Mouse (Mus musculus) lung, adult 2 months (tissue): ENCODE data around the gene Ticam1. TPM values are rescaled to one million over a fixed set of nuclear protein-coding genes. Genes with fewer than 3 reads are reported as not detected.
"Not testable (repeated sequence)": the region's sequence is repeated elsewhere in the genome, so short reads cannot be mapped to it uniquely, and the experiment has no call there.

ENCODE experiments used
- DNase-seq: peaks from one replicate; pipeline ENCODE4 v3.0.0; 2022
- H3K4me1 ChIP-seq: fragments of 200-500 bp; 2 replicates; pipeline ENCODE4 v1.6.1; 2011; ENCODE audit warnings: low read length; ENCODE audit not compliant: control insufficient read depth, insufficient read depth
- H3K4me3 ChIP-seq: fragments of 200-500 bp; replicated peaks from 2 replicates; pipeline ENCODE3; 2011; ENCODE audit warnings: low read depth, mild to moderate bottlenecking, control low read depth, low read length; ENCODE audit errors: extremely low read depth
- CTCF ChIP-seq: fragments of 200-500 bp; IDR thresholded peaks from 2 replicates; pipeline ENCODE4 v1.5.1; 2011; ENCODE audit warnings: mild to moderate bottlenecking, low read length, control low read depth; ENCODE audit not compliant: insufficient read depth
- POLR2A ChIP-seq: fragments of 200-500 bp; IDR thresholded peaks from 2 replicates; pipeline ENCODE4 v1.6.1; 2011; ENCODE audit warnings: low read depth, mild to moderate bottlenecking, control low read depth, low read length, borderline replicate concordance; ENCODE audit errors: extremely low read depth
- WGBS: fragments of 180-500 bp; shearing (Covaris S2); methylation state at CpG from one replicate; pipeline ENCODE4 v1.1.7; 2018; 5-methylcytosine and 5-hydroxymethylcytosine counted together
- polyA plus RNA-seq: library from polyadenylated mRNA; depleted of rRNA; stranded (reverse); fragments of >200 nt; gene quantifications from 2 replicates; pipeline ENCODE4 v1.2.3, GENCODE M21; 2012

Gene Ticam1
- polyA plus RNA-seq, 1 experiment, result 18.1 TPM

DNA sequence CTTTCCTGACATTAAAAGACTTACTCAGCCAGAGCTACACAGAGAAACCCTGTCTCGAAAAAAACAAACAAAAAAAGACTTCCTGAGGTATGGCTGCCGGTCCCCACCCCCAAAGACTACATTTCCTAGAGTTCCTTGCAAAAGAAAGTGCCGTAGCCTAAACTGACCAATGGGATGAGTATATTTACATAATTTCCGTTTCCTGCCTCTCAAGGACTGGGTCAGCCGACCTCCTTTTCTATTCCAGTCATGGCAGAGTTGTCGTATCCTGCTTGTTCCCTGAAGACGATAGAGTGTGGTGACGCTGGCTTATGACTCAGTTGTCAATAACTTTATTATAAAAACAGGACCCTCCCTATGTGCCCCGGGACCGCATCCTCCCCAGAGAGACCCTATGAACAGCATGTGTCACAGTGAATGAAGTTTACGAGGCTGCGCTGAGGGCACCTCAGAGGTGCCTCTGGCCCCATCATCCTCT is 7.4 kb downstream of the Ticam1 start:
- H3K4me1 ChIP-seq, result no peaks in the 10 kb centered on the region; the same call in 1 of the 2 replicates
- peak overlapping the region; percentile 67 for H3K4me3 ChIP-seq
- peak; percentile 55 for DNase-seq
- WGBS, result 13% methylated on average over 12 of the region's 12 CpGs
- peak; percentile 55; the same call in 1 of the 2 replicates for TF ChIP-seq POLR2A
- TF ChIP-seq CTCF, result no peak

DNA sequence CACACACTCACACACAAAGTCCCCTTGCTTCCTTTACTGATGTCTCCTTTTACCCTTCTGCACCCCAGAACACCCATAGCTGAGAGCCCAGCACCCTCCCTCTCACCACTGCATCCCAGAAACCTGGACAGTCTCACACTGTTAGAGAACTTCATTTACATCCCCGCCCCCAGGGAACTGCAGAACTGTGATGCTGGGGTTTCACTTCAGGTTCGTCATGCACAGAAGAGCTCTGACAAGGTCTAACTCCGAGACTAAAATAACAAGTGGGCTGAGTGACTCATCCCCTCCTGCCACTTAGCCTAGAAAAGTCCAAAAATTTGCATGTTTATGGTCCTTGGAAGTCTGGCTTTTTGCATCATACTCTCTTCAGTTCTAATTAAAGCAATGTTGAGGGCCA is 10.3 kb downstream of the Ticam1 start:
- TF ChIP-seq POLR2A (no peak), CTCF (no peak)
- DNase-seq, result no peak
- Histone ChIP-seq H3K4me1 (peaks cover 3% of the 10 kb centered on the region; the same call in 1 of the 2 replicates), H3K4me3 (no peak overlapping the region)
- WGBS, result 52% methylated on average over 3 of the region's 3 CpGs

DNA sequence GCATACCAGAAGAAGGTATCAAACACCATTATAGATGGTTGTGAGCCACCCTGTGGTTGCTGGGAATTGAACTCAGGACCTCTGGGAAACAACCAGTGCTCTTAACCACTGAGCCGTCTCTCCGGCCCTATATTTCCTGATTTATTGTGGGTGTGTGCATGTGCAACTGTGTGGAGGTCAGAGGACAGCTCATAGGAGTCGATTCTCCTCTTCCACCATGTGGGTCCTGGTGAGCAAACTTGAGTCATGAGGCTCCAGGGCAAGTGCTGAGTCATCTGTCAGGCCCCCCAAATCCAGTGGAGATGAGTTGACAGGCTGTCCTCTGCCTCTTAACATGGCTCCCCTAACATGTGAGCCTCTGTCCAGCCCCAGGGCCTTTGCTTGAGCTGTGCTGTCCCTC is 10.7 kb downstream of the Ticam1 start:
- TF ChIP-seq CTCF (no peak), POLR2A (no peak)
- WGBS, result 70% methylated on average over 3 of the region's 3 CpGs
- H3K4me1 ChIP-seq, result peaks cover 3% of the 10 kb centered on the region; the same call in 1 of the 2 replicates
- no peak for DNase-seq
- H3K4me3 ChIP-seq, result no peak overlapping the region

DNA sequence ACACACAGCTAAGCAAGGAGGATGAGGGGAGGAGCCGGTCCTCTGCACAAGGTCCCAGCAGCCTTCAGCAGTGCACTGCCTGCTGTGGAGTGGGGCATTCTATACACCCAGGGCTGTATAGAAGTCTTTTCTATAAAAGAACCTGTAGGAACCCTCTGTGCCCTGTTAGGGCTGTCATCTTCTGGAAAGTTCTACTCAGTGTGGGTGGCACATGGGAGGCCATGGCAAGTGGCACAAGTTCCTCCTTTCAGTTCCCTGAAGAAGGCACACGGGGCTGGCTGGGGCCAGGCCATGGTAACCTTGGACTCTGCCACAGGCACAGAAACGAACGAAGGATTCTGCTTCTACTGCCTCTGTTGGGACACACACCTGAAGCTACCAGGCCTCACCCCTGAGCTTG is 11.6 kb downstream of the Ticam1 start:
- TF ChIP-seq CTCF, result no peak
- TF ChIP-seq POLR2A, result no peak
- H3K4me1 ChIP-seq, result peaks cover 6% of the 10 kb centered on the region
- DNase-seq, result no peak
- no peak overlapping the region for H3K4me3 ChIP-seq
- WGBS, result 83% methylated on average over 4 of the region's 4 CpGs

GRCm38 (mm10) chr17:56264020-56264419 is 12.6 kb downstream of the Ticam1 start:
- TF ChIP-seq CTCF (peak; percentile 96), POLR2A (peak; percentile 30; the same call in 1 of the 2 replicates)
- Histone ChIP-seq H3K4me3 (no peak overlapping the region), H3K4me1 (peaks cover 13% of the 10 kb centered on the region)
- 20% methylated on average over 8 of the region's 8 CpGs for WGBS
- DNase-seq, result peak; percentile 59

DNA sequence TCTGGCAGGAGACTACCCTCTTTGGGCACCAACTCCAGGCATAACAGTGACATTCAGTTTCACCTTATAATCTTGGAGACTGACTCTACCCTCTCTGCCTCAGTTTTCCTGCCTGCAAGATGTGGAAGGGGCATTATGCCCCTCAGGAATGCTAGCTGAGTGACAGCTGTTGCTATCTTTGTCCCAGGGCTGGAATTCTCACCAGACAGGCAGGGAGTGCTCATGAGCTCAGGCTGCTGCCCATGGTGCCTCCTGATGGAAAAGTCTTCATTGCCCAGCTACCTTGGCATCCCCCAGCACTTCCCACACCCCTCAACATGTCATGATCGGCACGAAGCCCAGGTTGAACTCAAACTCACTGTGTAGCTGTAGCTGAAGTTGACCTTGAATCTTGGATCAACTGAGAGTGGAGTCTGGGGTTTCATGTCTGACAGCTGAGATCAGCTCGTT is 13.9 kb downstream of the Ticam1 start:
- no peak for DNase-seq
- H3K4me3 ChIP-seq, result no peak overlapping the region
- H3K4me1 ChIP-seq, result peaks cover 18% of the 10 kb centered on the region
- WGBS, result 77% methylated on average over 3 of the region's 3 CpGs
- no peak for TF ChIP-seq CTCF
- TF ChIP-seq POLR2A, result no peak

DNA sequence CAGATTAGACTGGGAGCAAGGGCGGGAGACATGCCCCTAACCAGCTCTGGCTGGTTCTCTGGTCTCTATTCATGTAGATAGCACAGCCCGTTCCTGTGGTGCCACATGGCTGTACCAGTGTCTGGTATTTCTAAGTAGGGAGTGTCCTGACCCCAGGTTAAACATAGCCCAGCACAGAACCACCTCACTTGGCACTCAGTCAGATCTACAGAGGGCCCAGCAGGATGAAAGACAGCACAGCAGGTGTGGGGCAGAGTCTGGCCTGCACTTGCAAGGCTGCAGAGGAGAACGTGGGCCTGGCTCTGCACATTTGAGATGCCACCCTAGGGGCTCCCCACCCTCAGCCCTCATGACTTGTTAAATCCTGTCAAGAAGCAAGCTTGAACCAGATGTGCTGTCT is 15.4 kb downstream of the Ticam1 start:
- DNase-seq, result no peak
- H3K4me3 ChIP-seq, result no peak overlapping the region
- peaks cover 18% of the 10 kb centered on the region for H3K4me1 ChIP-seq
- WGBS, result 57% methylated on average over 3 of the region's 3 CpGs
- no peak for TF ChIP-seq CTCF
- no peak for TF ChIP-seq POLR2A

DNA sequence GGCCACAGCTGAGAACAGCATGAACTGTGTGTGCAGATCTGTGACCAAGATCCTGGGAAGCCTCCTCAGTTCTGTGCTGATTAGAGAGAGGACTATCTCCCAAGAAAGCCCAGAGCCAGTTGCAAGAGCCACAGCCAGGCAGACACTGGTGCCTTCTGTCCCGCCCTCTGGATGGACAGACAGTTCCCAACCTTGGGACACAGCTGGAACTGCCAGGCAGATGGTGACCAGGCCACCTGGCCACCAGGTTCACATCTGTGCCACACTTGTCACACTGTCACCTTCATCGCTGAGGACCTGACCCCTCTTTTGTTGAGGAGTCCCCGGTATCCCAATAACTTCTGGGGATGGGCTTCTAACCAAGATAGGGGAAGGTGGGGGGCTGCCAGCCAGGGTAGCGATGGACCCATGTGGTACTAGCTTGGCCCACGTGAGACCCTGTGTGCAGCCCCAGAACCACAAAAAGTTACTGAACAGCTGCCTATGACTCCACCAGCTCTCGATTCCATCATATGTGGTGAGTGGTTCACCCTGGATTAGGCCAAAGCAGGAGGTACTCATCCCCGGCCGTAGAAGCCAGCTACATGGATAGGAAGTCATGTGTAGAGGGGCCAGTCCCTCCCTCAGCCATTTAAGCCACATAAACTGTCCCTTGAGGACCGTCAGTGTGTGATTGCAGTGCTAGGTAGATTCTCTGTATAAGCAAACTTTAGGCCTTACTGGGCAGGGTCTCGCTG is 17.1 kb downstream of the Ticam1 start:
- Histone ChIP-seq H3K4me1 (peaks cover 18% of the 10 kb centered on the region), H3K4me3 (no peak overlapping the region)
- DNase-seq, result no peak
- 86% methylated on average over 10 of the region's 10 CpGs for WGBS
- TF ChIP-seq POLR2A, result no peak
- no peak for TF ChIP-seq CTCF

GRCm38 (mm10) chr17:56258812-56259211 is 17.8 kb downstream of the Ticam1 start:
- not testable (repeated sequence) for DNase-seq, H3K4me3 ChIP-seq
- H3K4me1 ChIP-seq, result peaks cover 18% of the 10 kb centered on the region
- 48% methylated on average over 2 of the region's 2 CpGs for WGBS

- WGBS, result 92% methylated on average over 19 of the region's 19 CpGs
- peaks cover 18% of the 10 kb centered on the region for H3K4me1 ChIP-seq
- H3K4me3 ChIP-seq, DNase-seq: not testable (repeated sequence)
Measured at GRCm38 (mm10) chr17:56258269-56258668, 18.3 kb downstream of the Ticam1 start.
